Mouse (Mus musculus): Measurements from ENCODE around the gene Taf8. TPM values are rescaled to one million over a fixed set of nuclear protein-coding genes. Genes with fewer than 3 reads are reported as not detected.

Taf8 gene
- total RNA-seq, 1 experiment from 2014 or later: 22.9 TPM

Other genes starting within 250 kb of the Taf8 start
- 45.8 and 49.4 TPM in 2 replicates for gene Mrps10, start 133.4 kb downstream of the Taf8 start, total RNA-seq (2021)
- 0.79 and 1.0 TPM in 2 replicates for gene Guca1b, start 116.9 kb downstream of the Taf8 start, total RNA-seq (2021)
- gene Guca1a, start 101.7 kb downstream of the Taf8 start, total RNA-seq (2021): 1.1 TPM in 2 replicates
- 1.4 and 1.7 TPM in 2 replicates for gene AI661453, start 65.7 kb downstream of the Taf8 start, total RNA-seq (2021)
- gene 1700001C19Rik, start 64.9 kb downstream of the Taf8 start, total RNA-seq (2021): 0.82 TPM in 1 of 2 replicates, not detected in the other
- gene Ccnd3, start 2.8 kb upstream of the Taf8 start, total RNA-seq (2021): 228 and 248 TPM in 2 replicates
- gene Bysl, start 109.2 kb upstream of the Taf8 start, total RNA-seq (2021): 19.7 and 21.6 TPM in 2 replicates
- gene Med20, start 109.3 kb upstream of the Taf8 start, total RNA-seq (2021): 39.3 and 39.8 TPM in 2 replicates
- 3.0 and 3.3 TPM in 2 replicates for gene Gm20517, start 109.3 kb upstream of the Taf8 start, total RNA-seq (2021)
- gene Usp49, start 128.4 kb upstream of the Taf8 start, total RNA-seq (2021): 6.8 and 7.8 TPM in 2 replicates
- 196 and 198 TPM in 2 replicates for gene Tomm6, start 186.1 kb upstream of the Taf8 start, total RNA-seq (2021)
- 3.8 and 4.8 TPM in 2 replicates for gene Frs3, start 186.7 kb upstream of the Taf8 start, total RNA-seq (2021)
- gene Gm21981, start 192.2 kb upstream of the Taf8 start, total RNA-seq (2021): 0.90 and 1.4 TPM in 2 replicates
- 4.5 and 4.8 TPM in 2 replicates for gene Prickle4, start 192.4 kb upstream of the Taf8 start, total RNA-seq (2021)
- not detected in 2 replicates for gene Pgc, start 224.6 kb upstream of the Taf8 start, total RNA-seq (2021)
- 18.9 and 22.3 TPM in 2 replicates for gene Tfeb, start 234.7 kb upstream of the Taf8 start, total RNA-seq (2021)